In the genomic region with DNA sequence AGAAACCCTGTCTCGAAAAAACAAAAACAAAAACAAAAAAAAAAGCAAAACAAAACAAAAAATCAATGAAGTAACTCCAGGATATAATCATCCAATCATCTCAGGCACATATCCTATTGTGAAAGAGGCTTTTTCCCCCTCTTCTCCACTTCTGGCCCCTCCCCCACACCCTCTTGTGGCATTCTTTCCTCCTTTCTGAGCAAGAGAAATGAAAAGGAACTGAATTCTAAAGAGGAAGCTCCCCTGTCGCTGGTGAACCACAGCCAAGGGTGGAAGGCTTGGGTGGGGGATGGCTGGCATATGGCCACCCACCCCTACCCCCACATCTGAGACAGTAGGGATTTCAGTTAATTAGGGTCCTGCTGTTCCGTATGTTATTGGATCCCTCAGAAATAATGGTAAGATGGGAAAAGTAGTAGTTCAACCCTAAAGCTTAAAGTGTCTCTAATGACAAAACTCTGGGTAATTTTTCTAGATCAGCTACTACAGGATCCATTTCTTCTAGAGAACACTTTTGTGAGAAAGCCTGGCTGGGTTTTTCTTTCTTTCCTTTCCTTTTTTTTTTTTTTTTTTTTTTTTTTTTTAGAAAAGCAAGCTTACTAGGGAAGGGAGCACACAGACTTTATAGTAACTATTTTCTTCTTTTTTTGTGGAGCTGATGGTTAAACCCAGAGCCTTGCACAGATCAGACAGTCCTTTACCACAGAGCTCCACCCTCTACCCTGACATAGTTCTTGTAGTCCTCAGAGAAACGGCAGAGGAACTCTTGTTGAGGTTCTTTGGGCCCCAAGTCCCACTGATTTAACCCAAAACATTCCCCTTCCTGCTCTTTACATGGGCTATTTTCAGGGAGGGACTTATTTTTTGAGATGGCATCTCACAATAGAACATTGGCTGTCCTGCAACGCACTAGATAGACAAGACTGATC, we compare ENCODE assay signal across 11 mouse cellular contexts. TPM values are rescaled to one million over a fixed set of nuclear protein-coding genes. Genes with fewer than 3 reads are reported as not detected.
A peak's percentile ranks its signal among the peaks of the same experiment; 100 is the strongest.
DNase-seq lines count a peak whose midpoint lies in the region; ATAC-seq lines count a peak whose summit lies in the region.
"Had no signal": no experiment of that assay in that cellular context is flagged by ENCODE, and none has a peak within 500 bp of the region (broad histone marks: within the 10 kb centered on the region; RNA-seq: fewer than 3 reads in every experiment).

No protein-coding gene starts in this region.

- H3K4me1 ChIP-seq in forebrain, embryonic 14.5 days (ENCODE audit: control insufficient read depth, insufficient read depth, low read length), result peaks cover 5% of the 10 kb centered on the region; the same call in 1 of the 2 replicates
- H3K4me1 ChIP-seq in forebrain, embryonic 16.5 days (replicated peaks; ENCODE audit: control insufficient read depth, insufficient read depth, low read length), result peaks cover 5% of the 10 kb centered on the region
- H3K4me1 ChIP-seq in kidney, embryonic 15.5 days, result peaks cover 7% of the 10 kb centered on the region
- peaks cover 17% of the 10 kb centered on the region for H3K4me1 ChIP-seq in hindbrain, embryonic 12.5 days

- no peak overlapping the region for H3K4me2 ChIP-seq in forebrain, embryonic 14.5 days (ENCODE audit: low read length)
- no peak overlapping the region for H3K4me2 ChIP-seq in forebrain, embryonic 16.5 days (ENCODE audit: low read length)
- H3K4me2 ChIP-seq in kidney, embryonic 15.5 days, result no peak overlapping the region
- H3K4me2 ChIP-seq in hindbrain, embryonic 12.5 days (replicated peaks), result no peak overlapping the region
- H3K4me2 ChIP-seq: liver, embryonic 13.5 days had no signal

- H3K36me3 ChIP-seq in forebrain, embryonic 14.5 days (ENCODE audit: control insufficient read depth, insufficient read depth, low read length), result no peaks in the 10 kb centered on the region
- no peaks in the 10 kb centered on the region for H3K36me3 ChIP-seq in forebrain, embryonic 16.5 days (ENCODE audit: control insufficient read depth, insufficient read depth)
- H3K36me3 ChIP-seq in kidney, embryonic 15.5 days, result no peaks in the 10 kb centered on the region
- no peaks in the 10 kb centered on the region for H3K36me3 ChIP-seq in hindbrain, embryonic 12.5 days
- H3K36me3 ChIP-seq: liver, embryonic 13.5 days had no signal

- WGBS in forebrain, embryonic 14.5 days, result 40% methylated on average over 5 of the region's 5 CpGs
- 36% methylated on average over 5 of the region's 5 CpGs for WGBS in forebrain, embryonic 16.5 days
- WGBS in kidney, embryonic 15.5 days, result 63% methylated on average over 5 of the region's 5 CpGs
- WGBS in hindbrain, embryonic 12.5 days, result 46% methylated on average over 5 of the region's 5 CpGs

- no peaks in the 10 kb centered on the region for H3K9me3 ChIP-seq in forebrain, embryonic 14.5 days (replicated peaks; ENCODE audit: control insufficient read depth, low read length)
- no peaks in the 10 kb centered on the region for H3K9me3 ChIP-seq in forebrain, embryonic 16.5 days (ENCODE audit: control insufficient read depth, low read length)
- no peaks in the 10 kb centered on the region for H3K9me3 ChIP-seq in kidney, embryonic 15.5 days (replicated peaks)
- H3K9me3 ChIP-seq in hindbrain, embryonic 12.5 days (replicated peaks), result no peaks in the 10 kb centered on the region
- H3K9me3 ChIP-seq: liver, embryonic 13.5 days had no signal

- peaks cover 7% of the 10 kb centered on the region for H3K27me3 ChIP-seq in forebrain, embryonic 14.5 days (replicated peaks; ENCODE audit: control insufficient read depth, insufficient read depth, low read length)
- peaks cover 6% of the 10 kb centered on the region; the same call in 1 of the 2 replicates for H3K27me3 ChIP-seq in forebrain, embryonic 16.5 days (replicated peaks; ENCODE audit: control insufficient read depth, insufficient read depth, low read length)
- peaks cover 19% of the 10 kb centered on the region for H3K27me3 ChIP-seq in kidney, embryonic 15.5 days
- H3K27me3 ChIP-seq in hindbrain, embryonic 12.5 days, result peaks cover 14% of the 10 kb centered on the region

- no peak overlapping the region for H3K9ac ChIP-seq in forebrain, embryonic 14.5 days (ENCODE audit: low read length)
- no peak overlapping the region for H3K9ac ChIP-seq in forebrain, embryonic 16.5 days (replicated peaks; ENCODE audit: low read depth, low read length)
- no peak overlapping the region for H3K9ac ChIP-seq in kidney, embryonic 15.5 days
- no peak overlapping the region for H3K9ac ChIP-seq in hindbrain, embryonic 12.5 days
- H3K9ac ChIP-seq: liver, embryonic 13.5 days had no signal

- peak; percentile 58 for DNase-seq in forebrain, embryonic 14.5 days (ENCODE audit: low spot score)
- DNase-seq in right cerebral cortex, postnatal 14 days, result peak; percentile 54
- DNase-seq in right cerebral cortex, postnatal 36 days (ENCODE audit: low spot score in 2 of 2), result no peak
- peak; percentile 55 for DNase-seq in lung, postnatal 25 days (ENCODE audit: low spot score)
- peak; percentile 75 for DNase-seq in thymus, postnatal 4 days
- DNase-seq: kidney, postnatal 14 days; liver, embryonic 13.5 days had no signal

- H3K27ac ChIP-seq in forebrain, embryonic 14.5 days (ENCODE audit: low read depth, low read length), result no peak overlapping the region
- no peak overlapping the region for H3K27ac ChIP-seq in forebrain, embryonic 16.5 days (ENCODE audit: low read length)
- H3K27ac ChIP-seq in kidney, embryonic 15.5 days, result no peak overlapping the region
- no peak overlapping the region for H3K27ac ChIP-seq in hindbrain, embryonic 12.5 days
- H3K27ac ChIP-seq: liver, embryonic 13.5 days had no signal

- no peak for ATAC-seq in forebrain, embryonic 14.5 days
- no peak for ATAC-seq in forebrain, embryonic 16.5 days
- no peak for ATAC-seq in kidney, embryonic 15.5 days (replicated peaks; ENCODE audit: low FRiP score)
- no peak for ATAC-seq in hindbrain, embryonic 12.5 days (ENCODE audit: low FRiP score)

- no peak overlapping the region for H3K4me3 ChIP-seq in forebrain, embryonic 14.5 days (ENCODE audit: low read depth, low read length)
- H3K4me3 ChIP-seq in forebrain, embryonic 16.5 days (replicated peaks; ENCODE audit: low read length), result no peak overlapping the region
- no peak overlapping the region for H3K4me3 ChIP-seq in kidney, embryonic 15.5 days (replicated peaks)
- H3K4me3 ChIP-seq in hindbrain, embryonic 12.5 days, result no peak overlapping the region
- H3K4me3 ChIP-seq: liver, embryonic 13.5 days had no signal

RNA-seq across cellular contexts. Expression of gene Gm10392, which starts 1.9 kb away (rescaled TPM):
- not detected in 2 replicates for polyA plus RNA-seq in forebrain, embryonic 14.5 days (2014; fragmentation: Nextera tagmentation; extraction: Ambion mirVana)
- not detected in 2 replicates for polyA plus RNA-seq in forebrain, embryonic 16.5 days (2015; fragmentation: Nextera tagmentation; extraction: Ambion mirVana)
- 0.27 TPM in 1 of 2 replicates, not detected in the other for polyA plus RNA-seq in kidney, embryonic 15.5 days (2015; fragmentation: Nextera tagmentation; extraction: Ambion mirVana)
- 0.14 TPM in 1 of 2 replicates, not detected in the other for polyA plus RNA-seq in hindbrain, embryonic 12.5 days (2016; fragmentation: Nextera tagmentation; extraction: Ambion mirVana)
- polyA plus RNA-seq: neural tube, embryonic 14.5 days had no signal

RNA-seq across cellular contexts. Expression of gene Trp53i13, which starts 5.1 kb away (rescaled TPM):
- 16.3 and 16.6 TPM in 2 replicates for polyA plus RNA-seq in forebrain, embryonic 14.5 days (2014; fragmentation: Nextera tagmentation; extraction: Ambion mirVana)
- polyA plus RNA-seq in forebrain, embryonic 16.5 days (2015; fragmentation: Nextera tagmentation; extraction: Ambion mirVana), result 13.0 and 14.9 TPM in 2 replicates
- polyA plus RNA-seq in kidney, embryonic 15.5 days (2015; fragmentation: Nextera tagmentation; extraction: Ambion mirVana), result 34.8 and 41.2 TPM in 2 replicates
- polyA plus RNA-seq in hindbrain, embryonic 12.5 days (2016; fragmentation: Nextera tagmentation; extraction: Ambion mirVana), result 29.7 and 32.3 TPM in 2 replicates

RNA-seq across cellular contexts. Expression of gene Abhd15, which starts 5.9 kb away (rescaled TPM):
- 1.2 and 1.8 TPM in 2 replicates for polyA plus RNA-seq in forebrain, embryonic 14.5 days (2014; fragmentation: Nextera tagmentation; extraction: Ambion mirVana)
- 1.4 and 1.8 TPM in 2 replicates for polyA plus RNA-seq in forebrain, embryonic 16.5 days (2015; fragmentation: Nextera tagmentation; extraction: Ambion mirVana)
- polyA plus RNA-seq in kidney, embryonic 15.5 days (2015; fragmentation: Nextera tagmentation; extraction: Ambion mirVana), result 1.9 TPM in 2 replicates
- polyA plus RNA-seq in hindbrain, embryonic 12.5 days (2016; fragmentation: Nextera tagmentation; extraction: Ambion mirVana), result 3.5 and 4.2 TPM in 2 replicates

RNA-seq across cellular contexts. Expression of gene Git1, which starts 27.5 kb away (rescaled TPM):
- polyA plus RNA-seq in forebrain, embryonic 14.5 days (2014; fragmentation: Nextera tagmentation; extraction: Ambion mirVana), result 16.3 and 18.7 TPM in 2 replicates
- polyA plus RNA-seq in forebrain, embryonic 16.5 days (2015; fragmentation: Nextera tagmentation; extraction: Ambion mirVana), result 14.1 and 16.3 TPM in 2 replicates
- polyA plus RNA-seq in kidney, embryonic 15.5 days (2015; fragmentation: Nextera tagmentation; extraction: Ambion mirVana), result 9.7 and 12.6 TPM in 2 replicates
- polyA plus RNA-seq in hindbrain, embryonic 12.5 days (2016; fragmentation: Nextera tagmentation; extraction: Ambion mirVana), result 10.9 and 13.4 TPM in 2 replicates

RNA-seq across cellular contexts. Expression of gene Ankrd13b, which starts 31.4 kb away (rescaled TPM):
- polyA plus RNA-seq in forebrain, embryonic 14.5 days (2014; fragmentation: Nextera tagmentation; extraction: Ambion mirVana), result 25.3 and 32.7 TPM in 2 replicates
- polyA plus RNA-seq in forebrain, embryonic 16.5 days (2015; fragmentation: Nextera tagmentation; extraction: Ambion mirVana), result 33.1 and 38.4 TPM in 2 replicates
- 5.3 and 6.9 TPM in 2 replicates for polyA plus RNA-seq in kidney, embryonic 15.5 days (2015; fragmentation: Nextera tagmentation; extraction: Ambion mirVana)
- 28.3 and 29.2 TPM in 2 replicates for polyA plus RNA-seq in hindbrain, embryonic 12.5 days (2016; fragmentation: Nextera tagmentation; extraction: Ambion mirVana)

Comparison
In these comparisons a context has a peak if more than half of its experiments do, and no peak if none do; other contexts are left out.
1. DNase-seq: peak in forebrain, embryonic 14.5 days (single experiment), right cerebral cortex, postnatal 14 days (single experiment), lung, postnatal 25 days (single experiment) and thymus, postnatal 4 days (single experiment); none in right cerebral cortex, postnatal 36 days (0 of 2).